Mouse (Mus musculus) lung, postnatal 0 days (tissue): ENCODE data around the gene Sgms1. TPM values are rescaled to one million over a fixed set of nuclear protein-coding genes. Genes with fewer than 3 reads are reported as not detected.
A peak's percentile ranks its signal among the peaks of the same experiment; 100 is the strongest.

Experiments
- ATAC-seq: fragments of 200-750 bp; cut with Nextera tagmentation; 2 replicates; pipeline ENCODE4 v1.8.0; 2017; ENCODE audit warnings: moderate library complexity
- DNase-seq: peaks from one replicate; pipeline ENCODE4 v3.0.0-alpha.2; 2016; ENCODE audit warnings: low spot score
- H3K27ac ChIP-seq: fragments of 300-500 bp; sonication (generic); 2 replicates; pipeline ENCODE4 v1.5.1; 2014; ENCODE audit warnings: antibody characterized with exemption, mild to moderate bottlenecking, low read length, mixed read lengths
- H3K27me3 ChIP-seq: fragments of 300-500 bp; sonication (generic); replicated peaks from 2 replicates; pipeline ENCODE4 v1.6.1; 2014; ENCODE audit warnings: low read length, mixed read lengths; ENCODE audit not compliant: insufficient read depth
- H3K36me3 ChIP-seq: fragments of 300-500 bp; sonication (generic); 2 replicates; pipeline ENCODE4 v1.6.1; 2014; ENCODE audit warnings: low read length, mixed read lengths; ENCODE audit not compliant: insufficient read depth
- H3K4me1 ChIP-seq: fragments of 300-500 bp; sonication (generic); 2 replicates; pipeline ENCODE4 v1.6.1; 2014; ENCODE audit warnings: antibody characterized with exemption, low read depth, low read length, mixed read lengths; ENCODE audit not compliant: insufficient read depth
- H3K4me2 ChIP-seq: fragments of 300-500 bp; sonication (generic); replicated peaks from 2 replicates; pipeline ENCODE4 v1.6.1; 2014; ENCODE audit warnings: low read depth, mild to moderate bottlenecking, low read length, moderate library complexity, mixed read lengths
- H3K4me3 ChIP-seq: fragments of 300-500 bp; sonication (generic); 2 replicates; pipeline ENCODE4 v1.5.1; 2014; ENCODE audit warnings: low read depth, low read length
- H3K9ac ChIP-seq: fragments of 300-500 bp; sonication (generic); replicated peaks from 2 replicates; pipeline ENCODE4 v1.6.1; 2014; ENCODE audit warnings: low read depth, mild to moderate bottlenecking
- H3K9me3 ChIP-seq: fragments of 300-500 bp; sonication (generic); 2 replicates; pipeline ENCODE4 v1.6.1; 2016; ENCODE audit warnings: low read length, mixed read lengths
- CTCF ChIP-seq: IDR thresholded peaks from 2 replicates; pipeline ENCODE4 v1.5.1; 2016; ENCODE audit warnings: antibody characterized with exemption, mild to moderate bottlenecking
- EP300 ChIP-seq: IDR thresholded peaks from 2 replicates; pipeline ENCODE4 v1.6.1; 2016; ENCODE audit warnings: antibody characterized with exemption, mild to moderate bottlenecking, control low read depth
- WGBS: fragments of 180-500 bp; shearing (Covaris S2); extraction: QIAGEN DNeasy Blood & Tissue Kit; methylation state at CpG from one replicate; pipeline ENCODE4 v1.1.7; 2014; 5-methylcytosine and 5-hydroxymethylcytosine counted together
- polyA plus RNA-seq: library from polyadenylated mRNA; unstranded; fragments of >200 nt; fragmentation: Nextera tagmentation; extraction: Ambion mirVana; gene quantifications from 2 replicates; pipeline ENCODE4 v1.2.1, GENCODE M21; 2015

Gene Sgms1
- polyA plus RNA-seq, 1 experiment from 2014 or later = 59.3 TPM

GRCm38 (mm10) chr19:32302835-32303381 lies 86.6 kb downstream of the Sgms1 start:
- H3K27me3 ChIP-seq = no peaks in the 10 kb centered on the region
- peak overlapping the region; percentile 92; the same call in 1 of the 2 replicates for H3K27ac ChIP-seq
- no peaks in the 10 kb centered on the region for H3K36me3 ChIP-seq
- TF ChIP-seq EP300 (no peak), CTCF (no peak)
- no peak overlapping the region for H3K9ac ChIP-seq
- no peak overlapping the region for H3K4me3 ChIP-seq
- peaks cover 15% of the 10 kb centered on the region for H3K4me1 ChIP-seq
- no peak for ATAC-seq
- no peaks in the 10 kb centered on the region for H3K9me3 ChIP-seq
- H3K4me2 ChIP-seq = no peak overlapping the region
- WGBS = 62% methylated on average over 5 of the region's 5 CpGs
- DNase-seq = no peak

- DNase-seq (no peak), ATAC-seq (no peak)
- H3K27me3 ChIP-seq = no peaks in the 10 kb centered on the region
- no peaks in the 10 kb centered on the region for H3K9me3 ChIP-seq
- H3K36me3 ChIP-seq = no peaks in the 10 kb centered on the region
- no peak overlapping the region for H3K27ac ChIP-seq
- peaks cover 15% of the 10 kb centered on the region for H3K4me1 ChIP-seq
- no peak overlapping the region for H3K4me3 ChIP-seq
- 74% methylated on average over 3 of the region's 3 CpGs for WGBS
- H3K4me2 ChIP-seq = no peak overlapping the region
- TF ChIP-seq EP300 (no peak), CTCF (no peak)
- H3K9ac ChIP-seq = no peak overlapping the region
Observed at GRCm38 (mm10) chr19:32301568-32301967, 87.9 kb downstream of the Sgms1 start.

- Histone ChIP-seq H3K4me1 (peaks cover 6% of the 10 kb centered on the region), H3K9me3 (no peaks in the 10 kb centered on the region), H3K4me3 (no peak overlapping the region), H3K4me2 (no peak overlapping the region), H3K27me3 (no peaks in the 10 kb centered on the region), H3K27ac (no peak overlapping the region), H3K9ac (no peak overlapping the region), H3K36me3 (no peaks in the 10 kb centered on the region)
- 57% methylated on average over 7 of the region's 7 CpGs for WGBS
- ATAC-seq (peak; percentile 62), DNase-seq (peak; percentile 62)
- TF ChIP-seq EP300 (peak; percentile 79; the same call in 1 of the 2 replicates), CTCF (no peak)
Observed at GRCm38 (mm10) chr19:32298221-32298620, 91.3 kb downstream of the Sgms1 start.

GRCm38 (mm10) chr19:32296863-32297262 lies 92.7 kb downstream of the Sgms1 start:
- peaks cover 13% of the 10 kb centered on the region for H3K4me1 ChIP-seq
- no peak overlapping the region for H3K4me2 ChIP-seq
- H3K27ac ChIP-seq = no peak overlapping the region
- H3K27me3 ChIP-seq = no peaks in the 10 kb centered on the region
- 78% methylated on average over 7 of the region's 7 CpGs for WGBS
- H3K4me3 ChIP-seq = no peak overlapping the region
- no peak overlapping the region for H3K9ac ChIP-seq
- ATAC-seq = no peak
- TF ChIP-seq EP300 (no peak), CTCF (no peak)
- H3K9me3 ChIP-seq = no peaks in the 10 kb centered on the region
- H3K36me3 ChIP-seq = no peaks in the 10 kb centered on the region
- DNase-seq = no peak

- Histone ChIP-seq H3K27ac (no peak overlapping the region), H3K27me3 (no peaks in the 10 kb centered on the region), H3K4me3 (no peak overlapping the region), H3K36me3 (no peaks in the 10 kb centered on the region), H3K4me1 (peaks cover 15% of the 10 kb centered on the region), H3K4me2 (no peak overlapping the region), H3K9ac (no peak overlapping the region), H3K9me3 (no peaks in the 10 kb centered on the region)
- DNase-seq (no peak), ATAC-seq (no peak)
- TF ChIP-seq CTCF = no peak
- no peak for TF ChIP-seq EP300
- WGBS = 73% methylated on average over 7 of the region's 7 CpGs
Observed at GRCm38 (mm10) chr19:32295581-32295980, 93.9 kb downstream of the Sgms1 start.

- TF ChIP-seq EP300 (peak; percentile 8; the same call in 1 of the 2 replicates), CTCF (no peak)
Observed at GRCm38 (mm10) chr19:32292782-32293776, 96.4 kb downstream of the Sgms1 start.

More at GRCm38 (mm10) chr19:32292782-32293776, 96.4 kb downstream of the Sgms1 start:
- DNase-seq = no peak
- no peak overlapping the region for H3K9ac ChIP-seq
- H3K27ac ChIP-seq = peak overlapping the region; percentile 71
- H3K4me3 ChIP-seq = no peak overlapping the region
- peak overlapping the region; percentile 25; the same call in 1 of the 2 replicates for H3K4me2 ChIP-seq
- H3K4me1 ChIP-seq = peaks cover 15% of the 10 kb centered on the region
- H3K36me3 ChIP-seq = no peaks in the 10 kb centered on the region
- 69% methylated on average over 12 of the region's 12 CpGs for WGBS
- H3K9me3 ChIP-seq = no peaks in the 10 kb centered on the region
- no peaks in the 10 kb centered on the region for H3K27me3 ChIP-seq
- 0 out of 2 replicates have a peak, but pooled peaks have one; percentile 10 for ATAC-seq
